Mouse (Mus musculus): ENCODE data around the gene Cables2. TPM values are rescaled to one million over a fixed set of nuclear protein-coding genes. Genes with fewer than 3 reads are reported as not detected.

Gene Cables2
- polyA plus RNA-seq, 1 experiment from 2014 or later, result 19.8 TPM

DNA sequence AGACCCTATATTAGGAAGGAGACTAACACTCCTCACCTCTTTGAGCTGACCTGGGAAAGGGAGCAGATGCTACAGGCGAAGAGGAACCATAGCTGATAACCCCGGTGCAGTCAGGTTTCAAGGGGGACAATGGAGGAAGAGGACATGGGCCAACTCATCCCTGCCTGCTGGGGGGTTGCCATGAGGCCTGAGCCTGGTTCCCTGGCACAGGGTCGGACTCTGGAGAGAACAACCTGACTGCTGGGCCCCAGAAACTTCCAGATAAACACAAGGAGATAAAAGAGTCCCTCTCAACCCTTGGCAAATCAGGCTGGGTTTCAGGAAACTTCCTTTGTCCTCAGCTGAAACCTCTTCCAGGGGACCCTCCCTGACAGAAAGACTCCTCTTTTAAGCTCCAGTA, 55.1 kb downstream of the Cables2 start:
- H3K36me3 ChIP-seq, result no peaks in the 10 kb centered on the region
- H3K27ac ChIP-seq, result no peak overlapping the region
- H3K4me2 ChIP-seq, result no peak overlapping the region
- no peak overlapping the region for H3K9ac ChIP-seq
- H3K4me1 ChIP-seq (replicated peaks), result peaks cover 35% of the 10 kb centered on the region
- peaks cover 10% of the 10 kb centered on the region for H3K27me3 ChIP-seq
- no peak overlapping the region for H3K4me3 ChIP-seq
- 76% methylated on average over 3 of the region's 3 CpGs for WGBS
- no peaks in the 10 kb centered on the region for H3K9me3 ChIP-seq
- ATAC-seq (ENCODE audit: low FRiP score), result no peak

DNA sequence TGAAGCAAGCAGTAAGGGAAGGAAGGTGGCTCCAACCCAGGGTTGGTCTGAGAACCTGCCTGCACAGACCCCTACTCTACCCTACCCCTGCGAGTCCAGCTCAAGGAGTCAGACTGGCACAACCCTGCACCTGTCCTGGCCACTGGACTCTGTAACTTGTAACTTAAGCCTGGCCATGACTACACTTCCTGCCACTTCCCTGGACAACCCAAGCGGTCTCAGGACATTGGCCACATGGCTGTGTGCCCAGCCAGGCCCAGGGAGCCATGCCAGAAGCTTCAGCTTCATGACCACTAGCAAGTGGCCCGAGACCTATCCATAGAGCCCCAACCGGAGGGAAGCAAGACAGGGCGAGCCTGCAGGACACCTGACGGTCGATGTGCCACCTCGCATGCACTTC, 55.7 kb downstream of the Cables2 start:
- 89% methylated on average over 8 of the region's 8 CpGs for WGBS
- Histone ChIP-seq H3K4me3 (no peak overlapping the region), H3K9ac (no peak overlapping the region), H3K27ac (no peak overlapping the region), H3K36me3 (no peaks in the 10 kb centered on the region), H3K4me1 (replicated peaks) (peaks cover 34% of the 10 kb centered on the region), H3K9me3 (no peaks in the 10 kb centered on the region), H3K4me2 (no peak overlapping the region), H3K27me3 (peaks cover 3% of the 10 kb centered on the region; the same call in 1 of the 2 replicates)
- ATAC-seq (ENCODE audit: low FRiP score), result no peak

DNA sequence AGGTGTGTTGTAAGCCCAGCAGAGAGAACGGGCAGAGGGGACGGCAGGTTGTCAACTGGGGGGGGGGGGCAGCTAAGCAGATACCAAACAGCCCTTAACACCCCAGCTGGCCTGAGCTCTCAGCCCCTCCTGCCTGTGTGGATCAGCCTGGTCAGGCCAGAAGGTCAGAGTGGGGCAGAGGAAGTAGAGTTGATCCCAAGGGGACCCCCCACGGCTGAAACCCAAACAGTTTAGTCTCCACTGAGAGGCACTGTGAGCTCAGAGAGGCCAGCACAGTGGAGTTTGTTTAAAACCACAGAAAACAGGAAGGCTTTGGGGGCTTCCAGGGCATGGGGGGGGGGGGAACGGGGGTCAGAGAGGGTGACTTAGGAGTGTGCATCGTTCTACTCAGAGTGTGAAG, 56.4 kb downstream of the Cables2 start:
- ATAC-seq (ENCODE audit: low FRiP score), result no peak
- Histone ChIP-seq H3K4me3 (no peak overlapping the region), H3K9ac (no peak overlapping the region), H3K4me1 (replicated peaks) (peaks cover 27% of the 10 kb centered on the region), H3K4me2 (no peak overlapping the region), H3K27ac (no peak overlapping the region), H3K9me3 (no peaks in the 10 kb centered on the region), H3K27me3 (no peaks in the 10 kb centered on the region), H3K36me3 (no peaks in the 10 kb centered on the region)
- 80% methylated on average over 5 of the region's 5 CpGs for WGBS

DNA sequence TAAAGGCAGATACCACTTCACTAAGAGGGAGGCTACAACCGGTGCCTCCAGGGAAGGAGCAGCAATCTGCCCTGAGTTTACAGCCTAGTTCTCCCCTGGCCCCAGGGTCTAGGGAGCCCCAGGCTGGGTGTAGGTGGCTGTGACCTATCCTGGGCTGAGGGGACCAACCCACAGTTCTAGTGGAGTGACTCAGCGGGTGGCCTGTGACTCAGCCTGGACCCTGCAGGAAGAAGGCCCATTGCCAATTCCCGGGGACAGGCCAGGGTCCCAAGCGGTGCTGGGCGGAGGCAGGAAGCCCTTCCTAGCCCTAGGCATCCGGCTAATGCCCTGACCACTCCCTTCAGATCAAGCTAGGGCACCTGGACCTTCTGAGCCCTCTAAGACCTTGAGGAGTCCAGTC, 57.3 kb downstream of the Cables2 start:
- no peaks in the 10 kb centered on the region for H3K9me3 ChIP-seq
- WGBS, result 75% methylated on average over 6 of the region's 6 CpGs
- H3K36me3 ChIP-seq, result no peaks in the 10 kb centered on the region
- ATAC-seq (ENCODE audit: low FRiP score), result no peak
- no peaks in the 10 kb centered on the region for H3K27me3 ChIP-seq
- no peak overlapping the region for H3K9ac ChIP-seq
- H3K4me2 ChIP-seq, result no peak overlapping the region
- no peak overlapping the region for H3K4me3 ChIP-seq
- H3K27ac ChIP-seq, result no peak overlapping the region
- H3K4me1 ChIP-seq (replicated peaks), result peaks cover 24% of the 10 kb centered on the region

DNA sequence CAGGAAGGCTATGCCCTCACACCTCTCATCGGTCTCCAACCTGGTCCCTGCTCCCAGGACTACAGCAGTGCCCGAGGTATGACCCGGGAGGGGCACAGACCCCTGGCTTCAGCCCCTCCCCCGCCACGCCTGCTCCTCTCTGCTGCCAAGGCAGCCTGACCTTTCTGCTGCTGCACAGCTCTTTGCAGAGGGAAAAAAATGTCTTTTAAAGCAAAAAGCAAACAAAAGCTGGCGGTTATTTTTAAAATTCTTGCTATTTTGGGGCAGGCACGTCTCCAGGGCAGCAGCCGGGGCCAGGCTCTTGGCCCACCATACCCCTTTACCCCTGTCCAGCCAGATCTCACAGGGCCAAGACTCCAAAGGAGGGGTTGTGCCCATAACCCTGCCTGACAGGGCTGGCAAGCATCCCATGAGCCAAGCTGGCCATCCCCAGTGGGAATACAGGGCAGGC, 58.3 kb downstream of the Cables2 start:
- no peaks in the 10 kb centered on the region for H3K36me3 ChIP-seq
- no peak overlapping the region; the same call in 1 of the 2 replicates for H3K9ac ChIP-seq
- peaks cover 24% of the 10 kb centered on the region for H3K4me1 ChIP-seq (replicated peaks)
- H3K4me2 ChIP-seq, result no peak overlapping the region
- no peak overlapping the region for H3K4me3 ChIP-seq
- H3K9me3 ChIP-seq, result no peaks in the 10 kb centered on the region
- H3K27ac ChIP-seq, result no peak overlapping the region
- no peak for ATAC-seq (ENCODE audit: low FRiP score)
- H3K27me3 ChIP-seq, result no peaks in the 10 kb centered on the region
- WGBS, result 70% methylated on average over 8 of the region's 8 CpGs

DNA sequence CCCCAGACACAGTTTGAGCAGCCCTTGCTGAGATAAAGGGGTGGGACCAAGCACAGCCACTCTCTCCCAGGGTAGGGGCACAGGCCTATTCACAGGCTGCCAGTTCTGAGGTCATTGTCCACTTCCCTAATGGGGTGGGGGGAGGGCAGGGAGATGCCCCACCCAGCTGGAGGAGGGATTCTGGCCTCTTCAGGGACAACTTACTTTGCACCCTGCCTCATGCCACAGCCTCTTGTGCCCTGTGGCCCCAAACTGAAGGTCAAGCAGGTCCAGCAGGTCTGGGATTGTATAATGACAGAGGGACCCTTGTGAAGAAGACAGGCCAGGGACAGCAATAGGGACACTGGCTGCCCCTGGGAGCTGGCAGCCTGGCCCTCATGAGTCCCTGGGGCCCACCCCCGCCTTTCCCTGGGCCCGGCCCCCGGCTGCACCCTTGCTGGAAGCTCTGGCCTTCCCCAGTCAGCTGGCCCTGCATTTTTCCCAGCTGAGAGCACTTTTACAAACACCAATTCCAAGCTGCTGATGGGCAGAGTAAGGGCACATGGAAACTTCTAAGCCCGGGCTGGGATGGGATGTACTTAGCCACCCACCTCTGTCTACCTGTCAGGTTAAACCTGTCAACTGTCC, 58.8 kb downstream of the Cables2 start:
- no peaks in the 10 kb centered on the region for H3K27me3 ChIP-seq
- no peak overlapping the region for H3K9ac ChIP-seq
- WGBS, result 86% methylated on average over 4 of the region's 4 CpGs

DNA sequence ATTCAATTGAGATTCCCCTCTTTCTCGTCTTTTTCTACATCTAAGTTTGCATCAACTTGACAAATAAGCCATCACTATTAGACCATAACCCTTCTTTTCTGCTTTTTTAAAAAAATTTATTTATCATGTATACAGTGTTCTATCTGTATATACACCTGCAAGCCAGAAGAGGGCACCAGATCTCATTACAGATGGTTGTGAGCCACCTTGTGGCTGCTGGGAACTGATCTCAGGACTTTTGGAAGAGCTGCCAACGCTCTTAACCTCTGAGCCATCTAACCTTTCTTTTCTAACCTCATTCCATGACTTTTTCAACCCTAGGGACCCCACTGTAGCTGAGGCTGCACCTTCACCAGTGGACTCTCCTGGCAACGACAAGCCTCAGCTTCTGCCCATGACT, 61.0 kb downstream of the Cables2 start:
- Histone ChIP-seq H3K36me3 (no peaks in the 10 kb centered on the region), H3K9me3 (no peaks in the 10 kb centered on the region), H3K4me1 (replicated peaks) (peaks cover 17% of the 10 kb centered on the region), H3K4me3 (no peak overlapping the region), H3K27ac (no peak overlapping the region), H3K4me2 (no peak overlapping the region), H3K27me3 (no peaks in the 10 kb centered on the region), H3K9ac (no peak overlapping the region)
- WGBS, result 98% methylated on average over 3 of the region's 3 CpGs
- ATAC-seq (ENCODE audit: low FRiP score), result no peak

More for the DNA sequence above, 58.8 kb downstream of the Cables2 start:
- Histone ChIP-seq H3K4me3 (no peak overlapping the region), H3K4me2 (no peak overlapping the region), H3K4me1 (replicated peaks) (peaks cover 24% of the 10 kb centered on the region), H3K27ac (no peak overlapping the region), H3K36me3 (no peaks in the 10 kb centered on the region), H3K9me3 (no peaks in the 10 kb centered on the region)
- ATAC-seq (ENCODE audit: low FRiP score), result no peak

DNA sequence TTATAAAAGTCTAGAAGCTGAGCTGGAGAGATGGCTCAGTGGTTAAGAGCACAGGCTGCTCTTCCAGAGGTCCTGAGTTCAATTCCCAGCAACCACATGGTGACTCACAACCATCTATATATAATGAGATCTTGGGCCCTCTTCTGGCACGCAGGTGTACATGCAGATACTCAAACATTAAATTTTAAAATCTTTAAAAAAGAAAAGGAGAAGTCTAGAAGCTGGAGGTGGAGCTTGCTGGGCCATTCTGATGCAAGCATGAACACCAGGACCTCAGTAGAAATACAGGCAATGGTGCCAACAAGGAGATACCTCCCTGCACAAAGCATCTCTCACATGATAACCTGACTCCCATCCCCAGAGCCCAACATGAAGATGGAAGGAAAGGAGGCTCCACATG, 64.3 kb downstream of the Cables2 start:
- Histone ChIP-seq H3K9me3 (no peaks in the 10 kb centered on the region), H3K27ac (no peak overlapping the region), H3K27me3 (no peaks in the 10 kb centered on the region), H3K36me3 (no peaks in the 10 kb centered on the region), H3K4me1 (replicated peaks) (peaks cover 34% of the 10 kb centered on the region), H3K9ac (no peak overlapping the region), H3K4me3 (no peak overlapping the region), H3K4me2 (no peak overlapping the region)
- WGBS, result 70% methylated on average over 1 of the region's 1 CpGs
- ATAC-seq (ENCODE audit: low FRiP score), result no peak

Small RNAs within 50 kb of the gene (microRNA-seq; reads per million reads assigned to microRNA genes)
- gene Mir3091, result 0.70 reads per million

Other genes starting within 250 kb of the Cables2 start
- gene Lsm14b, start 248.5 kb downstream of the Cables2 start, polyA plus RNA-seq (2015; fragmentation: Nextera tagmentation; extraction: Ambion mirVana), result 22.5 and 23.4 TPM in 2 replicates
- 665 and 670 TPM in 2 replicates for gene Psma7, start 231.1 kb downstream of the Cables2 start, polyA plus RNA-seq (2015; fragmentation: Nextera tagmentation; extraction: Ambion mirVana)
- 52.7 TPM in 2 replicates for gene Ss18l1, start 231.0 kb downstream of the Cables2 start, polyA plus RNA-seq (2015; fragmentation: Nextera tagmentation; extraction: Ambion mirVana)
- gene Mtg2, start 202.9 kb downstream of the Cables2 start, polyA plus RNA-seq (2015; fragmentation: Nextera tagmentation; extraction: Ambion mirVana), result 31.9 and 35.0 TPM in 2 replicates
- 3.1 TPM in 2 replicates for gene Hrh3, start 169.0 kb downstream of the Cables2 start, polyA plus RNA-seq (2015; fragmentation: Nextera tagmentation; extraction: Ambion mirVana)
- 58.2 and 60.8 TPM in 2 replicates for gene Osbpl2, start 154.2 kb downstream of the Cables2 start, polyA plus RNA-seq (2015; fragmentation: Nextera tagmentation; extraction: Ambion mirVana)
- gene Adrm1, start 102.0 kb downstream of the Cables2 start, polyA plus RNA-seq (2015; fragmentation: Nextera tagmentation; extraction: Ambion mirVana), result 208 and 213 TPM in 2 replicates
- gene Lama5, start 47.6 kb downstream of the Cables2 start, polyA plus RNA-seq (2015; fragmentation: Nextera tagmentation; extraction: Ambion mirVana), result 1.9 and 2.1 TPM in 2 replicates
- 444 and 445 TPM in 2 replicates for gene Rps21, start 16.1 kb downstream of the Cables2 start, polyA plus RNA-seq (2015; fragmentation: Nextera tagmentation; extraction: Ambion mirVana)
- not detected in 2 replicates for gene Rbbp8nl, start 16.4 kb upstream of the Cables2 start, polyA plus RNA-seq (2015; fragmentation: Nextera tagmentation; extraction: Ambion mirVana)
- 0.05 TPM in 1 of 2 replicates, not detected in the other for gene Gata5, start 61.2 kb upstream of the Cables2 start, polyA plus RNA-seq (2015; fragmentation: Nextera tagmentation; extraction: Ambion mirVana)
- 1.9 and 2.2 TPM in 2 replicates for gene Slco4a1, start 182.7 kb upstream of the Cables2 start, polyA plus RNA-seq (2015; fragmentation: Nextera tagmentation; extraction: Ambion mirVana)
- 0.82 and 1.2 TPM in 2 replicates for gene Ntsr1, start 226.5 kb upstream of the Cables2 start, polyA plus RNA-seq (2015; fragmentation: Nextera tagmentation; extraction: Ambion mirVana)

All from hindbrain, embryonic 13.5 days (tissue).